Mouse (Mus musculus) A20 (cell line): Measurements from ENCODE around the gene Brap.
A peak's percentile ranks its signal among the peaks of the same experiment; 100 is the strongest.

ENCODE experiments used
- DNase-seq: peaks from one replicate; pipeline ENCODE4 v3.0.0-alpha.2; 2011; ENCODE audit warnings: low read depth, low spot score

Gene Brap

GRCm38 (mm10) chr5:121714331-121714730 is 54.0 kb downstream of the Brap start:
- peak; percentile 44 for DNase-seq

DNA sequence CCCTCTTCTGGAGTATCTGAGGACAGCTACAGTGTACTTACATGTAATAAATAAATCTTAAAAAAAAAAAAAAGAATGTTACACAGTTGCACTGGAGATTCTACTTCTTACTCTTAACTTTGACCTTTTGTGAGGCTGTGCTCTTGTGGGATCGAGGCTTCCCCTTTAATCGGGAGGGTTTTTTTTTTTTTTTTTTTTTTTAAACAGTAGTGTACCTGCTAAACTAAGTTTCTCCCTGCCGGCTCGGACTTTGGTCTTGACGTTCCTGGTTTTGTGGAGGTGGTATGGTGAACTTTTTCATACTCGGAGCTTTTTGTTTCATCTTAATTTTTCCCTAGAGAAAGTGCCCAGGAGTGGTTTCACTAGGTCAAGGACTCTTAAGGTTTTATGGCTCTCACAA is 54.6 kb downstream of the Brap start:
- no peak for DNase-seq

DNA sequence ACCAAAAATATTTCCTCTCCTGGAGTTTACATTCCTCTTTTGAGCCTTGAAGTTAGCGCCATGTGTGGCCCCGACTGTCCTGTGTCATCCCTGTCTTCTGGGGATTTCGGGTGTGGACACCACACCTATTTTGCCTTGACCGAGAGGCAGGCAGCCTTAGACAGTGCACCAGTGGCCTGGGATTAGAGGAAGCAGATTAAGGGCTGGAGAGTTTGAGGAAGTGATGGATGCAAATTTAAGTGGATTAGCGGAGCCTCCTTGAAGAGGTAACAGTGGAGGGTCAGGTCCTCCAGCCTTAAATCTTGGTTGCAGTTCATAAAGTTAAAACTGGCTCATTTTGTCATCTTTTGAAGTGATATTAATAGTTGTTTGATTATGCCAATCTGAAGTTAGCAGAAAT is 58.1 kb downstream of the Brap start:
- DNase-seq: no peak

DNA sequence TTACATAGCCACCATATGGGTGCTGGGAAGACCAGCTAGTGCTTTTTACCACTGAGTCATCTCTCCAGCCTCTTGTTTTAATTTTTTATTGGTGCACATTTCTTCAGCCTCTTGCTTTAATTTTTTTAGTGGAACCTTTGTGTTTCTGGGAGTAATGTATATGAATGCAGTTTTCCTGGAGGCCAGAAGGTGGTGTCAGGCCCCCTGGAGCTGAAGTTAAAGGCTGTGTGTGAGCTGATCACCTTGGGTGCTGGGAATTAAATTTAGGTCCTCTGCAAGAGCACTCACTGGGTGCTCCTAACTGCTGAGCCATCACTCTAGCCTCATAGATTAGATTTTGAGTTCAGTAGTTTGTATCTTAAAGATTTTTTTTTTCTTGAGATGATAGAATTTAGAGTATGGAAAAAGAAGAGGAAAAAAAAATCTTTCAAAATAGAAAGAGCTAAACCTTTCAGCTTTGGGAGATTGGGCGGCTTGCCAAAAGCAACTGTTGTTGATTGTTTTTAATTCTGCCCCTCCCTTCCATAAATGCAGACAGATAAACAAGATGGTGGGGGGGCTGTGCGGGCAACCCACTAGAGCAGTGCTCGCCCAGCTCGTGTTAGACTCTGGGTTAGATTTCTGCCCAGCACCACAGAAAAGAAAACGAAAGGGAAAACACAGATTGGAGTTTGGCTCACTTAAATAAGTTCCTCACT is 60.7 kb downstream of the Brap start:
- peak; percentile 35 for DNase-seq

- DNase-seq: no peak
These were observed 61.5 kb downstream of the Brap start for GRCm38 (mm10) chr5:121721841-121722240.

GRCm38 (mm10) chr5:121724678-121725077 is 64.3 kb downstream of the Brap start:
- DNase-seq: no peak

GRCm38 (mm10) chr5:121730057-121730456 is 69.7 kb downstream of the Brap start:
- DNase-seq: no peak

DNA sequence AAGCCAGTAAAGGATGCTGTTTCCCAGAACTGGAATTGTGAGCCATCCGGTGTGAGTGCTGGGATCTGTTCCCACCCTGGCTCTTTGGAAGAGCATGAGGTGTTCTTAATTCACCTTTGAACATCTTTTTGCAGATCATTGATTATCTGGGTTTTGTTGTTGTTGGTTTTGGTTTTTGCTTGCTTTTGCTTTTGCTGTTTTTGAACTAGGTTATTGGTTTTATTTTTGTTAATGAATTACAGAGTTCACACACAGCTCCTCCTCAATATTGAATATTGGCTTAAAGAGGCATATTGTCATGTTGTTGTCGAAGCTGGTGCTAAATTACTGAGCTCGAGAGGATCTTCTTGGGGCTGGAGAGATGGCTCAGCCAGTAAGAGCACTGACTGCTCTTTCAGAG is 76.3 kb downstream of the Brap start:
- no peak for DNase-seq
